Mouse (Mus musculus) spleen, postnatal 14 days (tissue): ENCODE measurements around the gene Olfr49.
"Not testable (repeated sequence)": the region's sequence is repeated elsewhere in the genome, so short reads cannot be mapped to it uniquely, and the experiment has no call there.

Experiments used
- DNase-seq, 2 experiments: peaks; one replicate each; pipeline ENCODE4 v3.0.0; 2021 to 2022; ENCODE audit warnings: low spot score in 2 of 2

Gene Olfr49

DNA sequence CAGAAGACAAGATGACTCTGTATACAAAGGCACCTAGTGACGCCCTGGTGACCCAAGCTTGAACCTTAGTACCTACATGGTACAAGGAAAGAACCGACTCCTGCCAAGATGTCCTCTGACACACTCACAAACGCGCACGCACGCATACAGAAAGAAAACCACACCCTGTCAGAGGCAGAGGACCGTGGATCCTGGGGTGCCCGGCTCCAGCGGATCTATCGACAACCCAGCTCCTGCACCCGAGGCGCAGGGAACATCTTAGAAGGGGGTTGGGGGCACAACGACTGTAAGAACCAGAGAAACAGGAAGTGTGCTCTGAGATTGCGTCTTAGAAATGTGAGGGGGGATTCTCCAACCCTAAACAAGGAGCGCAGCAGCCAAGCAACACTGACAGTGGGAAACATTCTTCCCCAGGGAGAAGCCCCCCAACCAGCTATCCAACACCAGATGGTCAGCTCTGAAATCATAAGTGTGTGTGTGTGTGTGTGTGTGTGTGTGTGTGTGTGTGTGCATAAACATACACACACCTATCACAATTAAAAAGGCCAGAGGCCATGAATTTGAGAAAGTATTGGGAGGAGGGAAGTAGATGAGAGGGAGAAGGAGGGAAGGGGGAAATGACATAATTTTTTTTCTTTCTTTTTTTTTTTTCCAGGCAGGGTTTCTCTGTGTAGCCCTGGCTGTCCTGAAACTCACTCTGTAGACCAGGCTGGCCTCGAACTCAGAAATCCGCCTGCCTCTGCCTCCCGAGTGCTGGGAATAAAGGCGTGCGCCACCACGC, 53.4 kb downstream of the Olfr49 start:
- no peak for DNase-seq

DNA sequence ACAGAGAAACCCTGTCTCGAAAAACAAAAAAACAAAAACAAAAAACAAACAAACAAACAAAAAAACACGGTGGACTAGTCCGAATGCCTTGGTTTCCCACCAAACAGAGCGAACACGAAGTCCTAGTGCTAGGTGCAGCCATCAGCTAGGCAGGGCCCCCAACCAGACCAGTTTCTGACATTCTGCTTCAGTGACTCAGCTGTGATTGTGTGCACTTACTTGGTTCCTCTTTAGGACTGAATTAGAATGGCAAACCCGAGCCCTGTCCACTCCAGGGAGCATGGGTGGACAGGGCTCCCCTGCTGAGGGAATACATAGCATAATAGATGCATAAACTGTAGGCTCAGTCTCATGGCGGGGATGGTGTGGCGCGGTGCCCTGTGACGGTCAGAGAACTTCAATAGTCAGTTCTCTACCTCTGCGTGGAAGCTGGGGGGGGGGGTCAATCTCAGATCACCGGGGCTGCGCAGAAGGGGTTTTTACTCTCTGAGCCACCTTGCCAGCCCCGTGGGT, 54.0 kb downstream of the Olfr49 start:
- no peak for DNase-seq

DNA sequence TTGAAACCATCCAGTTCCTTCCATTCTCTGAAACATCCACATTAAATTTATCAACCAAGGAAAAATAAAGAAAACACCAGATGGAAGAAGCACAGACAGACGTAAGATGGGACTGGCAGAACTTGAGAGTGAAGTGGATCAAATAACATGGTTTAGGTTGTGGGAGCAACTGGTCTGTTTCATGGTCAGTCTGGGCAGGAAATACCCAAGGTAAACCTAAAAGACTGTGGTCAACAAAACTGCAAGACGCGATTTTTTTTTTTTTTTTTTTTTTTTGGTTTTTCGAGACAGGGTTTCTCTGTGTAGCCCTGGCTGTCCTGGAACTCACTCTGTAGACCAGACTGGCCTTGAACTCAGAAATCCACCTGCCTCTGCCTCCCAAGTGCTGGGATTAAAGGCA, 54.9 kb downstream of the Olfr49 start:
- not testable (repeated sequence) for DNase-seq

DNA sequence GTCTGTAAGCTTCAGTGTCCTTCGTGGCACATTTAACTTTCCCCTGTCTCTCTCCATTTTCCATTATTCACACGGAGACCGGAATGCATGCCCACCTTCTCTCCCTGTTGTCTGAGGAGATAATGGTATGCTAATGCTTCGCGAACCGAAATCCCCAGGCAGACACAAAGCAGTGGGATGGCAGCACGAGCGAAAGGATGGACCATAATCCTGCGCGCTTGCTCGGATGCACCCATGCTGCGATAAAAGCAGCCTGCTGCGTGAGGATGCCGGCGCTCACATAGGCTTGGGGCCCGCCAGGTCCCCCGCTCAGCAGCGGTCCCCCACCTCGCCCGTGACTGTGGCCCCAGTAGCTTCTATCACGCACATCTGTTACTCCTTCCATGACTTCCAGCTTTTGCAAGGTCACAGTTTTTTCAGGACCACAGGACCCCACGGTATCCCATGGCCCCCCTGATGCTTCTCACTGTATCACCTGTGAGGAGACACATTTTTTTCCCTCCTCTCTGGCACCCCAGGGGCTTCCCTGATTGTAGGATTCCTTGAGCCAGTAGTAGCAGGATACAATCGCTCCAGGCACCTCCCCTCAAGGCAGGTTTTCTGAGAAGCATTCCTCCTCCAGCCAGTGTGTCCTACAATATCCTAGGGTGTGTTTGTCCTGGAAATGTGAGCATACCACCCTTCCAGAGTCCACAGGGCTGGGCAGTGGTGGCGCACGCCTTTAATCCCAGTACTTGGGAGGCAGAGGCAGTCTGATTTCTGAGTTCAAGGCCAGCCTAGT, 55.6 kb downstream of the Olfr49 start:
- no peak for DNase-seq

DNA sequence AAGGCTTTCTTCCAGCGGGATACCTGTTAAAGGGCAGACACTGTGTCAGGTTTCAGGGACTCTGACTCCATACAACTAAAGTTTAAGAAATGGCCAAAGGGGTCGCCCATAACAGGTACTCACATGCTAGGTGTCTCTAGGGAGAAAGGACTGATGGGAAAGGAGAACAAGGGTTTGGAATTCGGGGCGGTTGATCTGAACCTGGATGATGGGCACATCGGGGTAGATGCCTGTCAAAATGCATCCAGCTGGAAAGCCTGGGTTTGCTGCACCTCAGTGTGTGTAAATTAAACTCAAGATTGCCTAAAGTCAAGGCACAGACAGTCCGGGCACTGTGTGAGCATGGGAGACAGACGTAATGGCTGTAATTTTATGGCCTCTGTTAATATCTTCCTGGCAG, 56.2 kb downstream of the Olfr49 start:
- no peak for DNase-seq
